Mouse (Mus musculus) cerebellum, adult 2 months (tissue): ENCODE results near the gene Ap1m1.

Source experiments
- CTCF ChIP-seq: fragments of 200-500 bp; IDR thresholded peaks from 2 replicates; pipeline ENCODE4 v1.5.1; 2011; ENCODE audit warnings: low read depth, mild to moderate bottlenecking, control low read depth, low read length, moderate library complexity, borderline replicate concordance; ENCODE audit not compliant: insufficient read depth
- POLR2A ChIP-seq: fragments of 200-500 bp; IDR thresholded peaks from 2 replicates; pipeline ENCODE4 v1.6.1; 2011; ENCODE audit warnings: low read length, control low read depth, borderline replicate concordance; ENCODE audit not compliant: insufficient read depth

- TF ChIP-seq POLR2A (no peak), CTCF (no peak)
These were observed 22.9 kb downstream of the Ap1m1 start for GRCm38 (mm10) chr8:72262756-72263155.
